9 mouse cellular contexts compared by ENCODE assay signal in genomic region chr1:72738946-72739680, GRCm38 (mm10). TPM values are rescaled to one million over a fixed set of nuclear protein-coding genes. Genes with fewer than 3 reads are reported as not detected.
DNase-seq lines count a peak whose midpoint lies in the region; ATAC-seq lines count a peak whose summit lies in the region.
"Had no signal": no experiment of that assay in that cellular context is flagged by ENCODE, and none has a peak within 500 bp of the region (broad histone marks: within the 10 kb centered on the region; RNA-seq: fewer than 3 reads in every experiment).

No protein-coding gene starts in this region.

- no peak for DNase-seq in midbrain, embryonic 10.5 days (ENCODE audit: low spot score)
- DNase-seq in midbrain, embryonic 11.5 days (ENCODE audit: low spot score, missing footprints): no peak
- DNase-seq in cerebellum, adult 18-20 months: peak; percentile 79 to 81
- peak; percentile 54 for DNase-seq in hindbrain, embryonic 14.5 days (ENCODE audit: low spot score)
- no peak for DNase-seq in thymus, postnatal 4 days
- no peak for DNase-seq in spleen, postnatal 10 days (ENCODE audit: low spot score in 2 of 2)
- DNase-seq in gastrocnemius, postnatal 10 days: no peak

- peak overlapping the region; percentile 53 for H3K27ac ChIP-seq in midbrain, embryonic 10.5 days (replicated peaks)
- H3K27ac ChIP-seq in midbrain, embryonic 11.5 days (ENCODE audit: low read depth, low read length): no peak overlapping the region
- peak overlapping the region; percentile 49; the same call in 1 of the 2 replicates for H3K27ac ChIP-seq in hindbrain, embryonic 14.5 days
- H3K27ac ChIP-seq in midbrain, embryonic 16.5 days (ENCODE audit: low read length): peak overlapping the region; percentile 30
- H3K27ac ChIP-seq: heart, embryonic 15.5 days had no signal

- no peaks in the 10 kb centered on the region for H3K27me3 ChIP-seq in midbrain, embryonic 10.5 days (ENCODE audit: low read depth, poor library complexity, severe bottlenecking)
- H3K27me3 ChIP-seq in midbrain, embryonic 11.5 days (ENCODE audit: control insufficient read depth, insufficient read depth, low read length): no peaks in the 10 kb centered on the region
- H3K27me3 ChIP-seq in hindbrain, embryonic 14.5 days (ENCODE audit: control insufficient read depth, insufficient read depth, low read length): no peaks in the 10 kb centered on the region
- H3K27me3 ChIP-seq in midbrain, embryonic 16.5 days (ENCODE audit: control insufficient read depth, insufficient read depth, low read depth, low read length): no peaks in the 10 kb centered on the region

- no peaks in the 10 kb centered on the region for H3K36me3 ChIP-seq in midbrain, embryonic 10.5 days
- H3K36me3 ChIP-seq in midbrain, embryonic 11.5 days (ENCODE audit: control insufficient read depth, insufficient read depth, low read length): no peaks in the 10 kb centered on the region
- H3K36me3 ChIP-seq in hindbrain, embryonic 14.5 days (replicated peaks; ENCODE audit: control insufficient read depth, insufficient read depth): no peaks in the 10 kb centered on the region
- no peaks in the 10 kb centered on the region for H3K36me3 ChIP-seq in midbrain, embryonic 16.5 days (ENCODE audit: control insufficient read depth, insufficient read depth, low read length)
- H3K36me3 ChIP-seq: heart, embryonic 15.5 days had no signal

- ATAC-seq in midbrain, embryonic 11.5 days (ENCODE audit: low FRiP score): no peak
- ATAC-seq in hindbrain, embryonic 14.5 days (ENCODE audit: low FRiP score): peak; percentile 38; the same call in 1 of the 2 replicates
- ATAC-seq in midbrain, embryonic 16.5 days: 0 out of 2 replicates have a peak, but pooled peaks have one; percentile 39

- no peak overlapping the region for H3K9ac ChIP-seq in midbrain, embryonic 11.5 days (ENCODE audit: low read length)
- H3K9ac ChIP-seq in hindbrain, embryonic 14.5 days: no peak overlapping the region
- no peak overlapping the region for H3K9ac ChIP-seq in midbrain, embryonic 16.5 days (ENCODE audit: low read depth, low read length)
- H3K9ac ChIP-seq: heart, embryonic 15.5 days had no signal

- WGBS in midbrain, embryonic 10.5 days: 79% methylated on average over 15 of the region's 15 CpGs
- 75% methylated on average over 15 of the region's 15 CpGs for WGBS in midbrain, embryonic 11.5 days
- WGBS in hindbrain, embryonic 14.5 days: 54% methylated on average over 15 of the region's 15 CpGs
- 59% methylated on average over 15 of the region's 15 CpGs for WGBS in midbrain, embryonic 16.5 days

- H3K4me3 ChIP-seq in midbrain, embryonic 10.5 days: no peak overlapping the region
- no peak overlapping the region for H3K4me3 ChIP-seq in midbrain, embryonic 11.5 days (ENCODE audit: low read depth, low read length)
- H3K4me3 ChIP-seq in hindbrain, embryonic 14.5 days (replicated peaks; ENCODE audit: low read length): no peak overlapping the region
- H3K4me3 ChIP-seq in midbrain, embryonic 16.5 days (ENCODE audit: low read depth, low read length): no peak overlapping the region
- H3K4me3 ChIP-seq: heart, embryonic 15.5 days had no signal

- H3K4me2 ChIP-seq in midbrain, embryonic 11.5 days: no peak overlapping the region
- H3K4me2 ChIP-seq in hindbrain, embryonic 14.5 days (replicated peaks): no peak overlapping the region
- H3K4me2 ChIP-seq in midbrain, embryonic 16.5 days (ENCODE audit: low read length): no peak overlapping the region
- H3K4me2 ChIP-seq: heart, embryonic 15.5 days had no signal

- peaks cover 21% of the 10 kb centered on the region for H3K4me1 ChIP-seq in midbrain, embryonic 10.5 days
- H3K4me1 ChIP-seq in midbrain, embryonic 11.5 days (ENCODE audit: control insufficient read depth, insufficient read depth, low read length): no peaks in the 10 kb centered on the region
- H3K4me1 ChIP-seq in hindbrain, embryonic 14.5 days (replicated peaks; ENCODE audit: control insufficient read depth, insufficient read depth, low read length): no peaks in the 10 kb centered on the region
- no peaks in the 10 kb centered on the region; the same call in 1 of the 2 replicates for H3K4me1 ChIP-seq in midbrain, embryonic 16.5 days (ENCODE audit: control insufficient read depth, insufficient read depth, low read length)

- no peaks in the 10 kb centered on the region for H3K9me3 ChIP-seq in midbrain, embryonic 10.5 days (replicated peaks)
- H3K9me3 ChIP-seq in midbrain, embryonic 11.5 days (ENCODE audit: control insufficient read depth, low read length): no peaks in the 10 kb centered on the region
- H3K9me3 ChIP-seq in hindbrain, embryonic 14.5 days (ENCODE audit: control insufficient read depth, low read length): no peaks in the 10 kb centered on the region
- H3K9me3 ChIP-seq in midbrain, embryonic 16.5 days (replicated peaks; ENCODE audit: control insufficient read depth, low read length, poor library complexity, severe bottlenecking): no peaks in the 10 kb centered on the region
- H3K9me3 ChIP-seq: heart, embryonic 15.5 days had no signal

RNA-seq across cellular contexts. Expression of gene Rpl37a, which starts 28.0 kb away (rescaled TPM):
- polyA plus RNA-seq in midbrain, embryonic 10.5 days (2016; fragmentation: Nextera tagmentation; extraction: Ambion mirVana): 1,262 and 1,429 TPM in 2 replicates
- 1,496 and 1,598 TPM in 2 replicates for polyA plus RNA-seq in midbrain, embryonic 11.5 days (2014; fragmentation: Nextera tagmentation; extraction: Ambion mirVana)
- 1,010 and 1,289 TPM in 2 replicates for polyA plus RNA-seq in hindbrain, embryonic 14.5 days (2014; fragmentation: Nextera tagmentation; extraction: Ambion mirVana)
- polyA plus RNA-seq in midbrain, embryonic 16.5 days (2015; fragmentation: Nextera tagmentation; extraction: Ambion mirVana): 821 and 838 TPM in 2 replicates
- 100 to 1,000 TPM; 943 to 945 TPM for total RNA-seq in gastrocnemius, postnatal 10 days (2021)

RNA-seq across cellular contexts. Expression of gene Ankar, which starts 38.7 kb away (rescaled TPM):
- polyA plus RNA-seq in midbrain, embryonic 10.5 days (2016; fragmentation: Nextera tagmentation; extraction: Ambion mirVana): not detected in 2 replicates
- not detected in 2 replicates for polyA plus RNA-seq in midbrain, embryonic 11.5 days (2014; fragmentation: Nextera tagmentation; extraction: Ambion mirVana)
- not detected in 2 replicates for polyA plus RNA-seq in hindbrain, embryonic 14.5 days (2014; fragmentation: Nextera tagmentation; extraction: Ambion mirVana)
- polyA plus RNA-seq in midbrain, embryonic 16.5 days (2015; fragmentation: Nextera tagmentation; extraction: Ambion mirVana): 0.05 TPM in 1 of 2 replicates, not detected in the other
- total RNA-seq in gastrocnemius, postnatal 10 days (2021): not detected
- polyA plus RNA-seq: heart, embryonic 15.5 days had no signal

Comparison
In these comparisons a context has a peak if more than half of its experiments do, and no peak if none do; other contexts are left out.
1. DNase-seq: peak in cerebellum, adult 18-20 months (2 of 2) and hindbrain, embryonic 14.5 days (single experiment); none in midbrain, embryonic 10.5 days (single experiment), midbrain, embryonic 11.5 days (single experiment), thymus, postnatal 4 days (single experiment), spleen, postnatal 10 days (0 of 2) and gastrocnemius, postnatal 10 days (single experiment).